Mouse (Mus musculus): ENCODE measurements around the gene Klra3. TPM values are rescaled to one million over a fixed set of nuclear protein-coding genes. Genes with fewer than 3 reads are reported as not detected.
"Not testable (repeated sequence)": the region's sequence is repeated elsewhere in the genome, so short reads cannot be mapped to it uniquely, and the experiment has no call there.

Gene Klra3
- polyA plus RNA-seq (2015; fragmentation: Nextera tagmentation; extraction: Ambion mirVana): not detected in 2 replicates

GRCm38 (mm10) chr6:130337411-130337810, at the start of gene Klra3:
Klra3 (minus strand) TSS chr6:130337574.
- no peaks in the 10 kb centered on the region for H3K36me3 ChIP-seq
- no peak within 1 kb of the TSS for H3K27ac ChIP-seq
- H3K9ac ChIP-seq: no peak within 1 kb of the TSS
- H3K9me3 ChIP-seq: no peaks in the 10 kb centered on the region
- H3K4me3 ChIP-seq (replicated peaks): no peak within 1 kb of the TSS
- no peaks in the 10 kb centered on the region for H3K4me1 ChIP-seq (replicated peaks)
- H3K27me3 ChIP-seq (replicated peaks): no peaks in the 10 kb centered on the region
- no peak for ATAC-seq
- 83% methylated on average over 8 of the region's 8 CpGs for WGBS
- H3K4me2 ChIP-seq (replicated peaks): no peak within 1 kb of the TSS

DNA sequence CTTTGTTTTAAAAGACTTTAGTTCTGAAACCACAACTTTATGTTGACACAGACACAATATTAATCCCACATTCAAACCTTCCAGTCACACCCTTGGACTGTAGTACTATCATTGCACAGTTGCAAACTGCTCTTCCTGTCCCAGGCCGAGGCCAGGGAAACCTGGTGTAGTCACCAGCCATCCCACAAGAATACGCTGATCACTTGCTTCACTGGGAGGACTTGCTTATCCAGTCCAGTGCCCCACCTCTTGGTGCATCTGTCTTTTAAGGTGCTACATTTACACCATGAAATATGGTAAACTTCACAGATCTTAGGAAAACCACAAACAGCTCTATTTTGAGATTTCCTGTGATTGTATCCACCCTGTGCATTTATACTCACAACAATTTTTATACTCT, 49.4 kb upstream of the Klra3 start, which contains the start of gene Klra1:
Klra1 (minus strand) TSS at position 125 of the 400 bp plus-strand sequence.
- no peak within 1 kb of the TSS for H3K4me3 ChIP-seq (replicated peaks)
- 81% methylated on average over 2 of the region's 2 CpGs for WGBS
- no peak for ATAC-seq

DNA sequence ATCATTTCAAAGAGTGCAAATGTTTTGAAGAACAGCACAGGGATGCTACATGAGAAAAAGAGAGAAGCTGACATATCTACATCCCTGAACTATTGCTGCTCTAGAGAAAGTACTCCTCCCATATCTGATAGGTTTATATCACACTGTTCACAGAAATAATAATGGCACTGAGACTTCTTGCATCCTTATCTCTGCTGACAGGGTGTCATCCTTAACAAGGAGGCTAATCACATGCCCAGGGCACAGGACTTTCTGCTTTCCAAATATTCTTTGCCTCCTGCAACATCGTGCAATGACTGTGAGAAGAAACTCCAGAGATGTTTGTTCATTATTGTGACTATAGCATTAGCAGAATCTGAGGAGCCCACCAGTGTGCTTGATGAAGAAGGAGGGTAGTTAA, 48.4 kb upstream of the Klra3 start:
- H3K9me3 ChIP-seq: no peaks in the 10 kb centered on the region
- no peak for ATAC-seq
- H3K36me3 ChIP-seq: no peaks in the 10 kb centered on the region
- no peaks in the 10 kb centered on the region for H3K27me3 ChIP-seq (replicated peaks)
- no peaks in the 10 kb centered on the region for H3K4me1 ChIP-seq (replicated peaks)
- H3K9ac ChIP-seq: no peak overlapping the region
- H3K4me2 ChIP-seq (replicated peaks): no peak overlapping the region
- H3K4me3 ChIP-seq (replicated peaks): no peak overlapping the region
- 62% methylated on average over 1 of the region's 1 CpGs for WGBS
- H3K27ac ChIP-seq: no peak overlapping the region

More for the DNA sequence above, 49.4 kb upstream of the Klra3 start, which contains the start of gene Klra1:
- Histone ChIP-seq H3K9me3 (no peaks in the 10 kb centered on the region), H3K27me3 (replicated peaks) (no peaks in the 10 kb centered on the region), H3K36me3 (no peaks in the 10 kb centered on the region), H3K9ac (no peak within 1 kb of the TSS), H3K4me1 (replicated peaks) (no peaks in the 10 kb centered on the region), H3K4me2 (replicated peaks) (no peak within 1 kb of the TSS), H3K27ac (no peak within 1 kb of the TSS)

DNA sequence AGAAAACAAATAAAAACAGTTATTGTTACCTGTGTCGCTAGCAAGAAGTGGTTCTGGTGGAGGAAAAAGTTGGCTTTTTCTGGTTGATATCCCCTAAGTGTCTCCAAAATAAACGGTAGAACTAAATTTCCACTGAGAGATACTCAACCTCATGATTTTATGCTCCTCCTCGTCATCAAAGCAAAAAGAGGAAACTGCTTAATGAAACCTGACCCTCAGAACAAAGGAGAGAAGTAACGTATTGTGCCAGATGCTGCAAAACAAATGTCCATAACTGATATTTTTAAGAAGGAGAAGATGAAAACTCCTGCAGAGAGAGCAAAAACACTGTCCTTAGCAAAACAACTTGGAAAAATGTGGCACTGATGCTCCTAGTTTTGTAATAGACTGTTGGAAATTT, 45.0 kb upstream of the Klra3 start:
- Histone ChIP-seq H3K4me1 (replicated peaks) (no peaks in the 10 kb centered on the region), H3K9ac (no peak overlapping the region), H3K27me3 (replicated peaks) (no peaks in the 10 kb centered on the region), H3K4me2 (replicated peaks) (no peak overlapping the region), H3K9me3 (no peaks in the 10 kb centered on the region), H3K36me3 (no peaks in the 10 kb centered on the region), H3K27ac (no peak overlapping the region), H3K4me3 (replicated peaks) (no peak overlapping the region)
- WGBS: 79% methylated on average over 4 of the region's 4 CpGs
- ATAC-seq: no peak

- not testable (repeated sequence) for H3K27me3 ChIP-seq (replicated peaks); H3K9me3 ChIP-seq
- 34% methylated on average over 1 of the region's 1 CpGs for WGBS
Observed at GRCm38 (mm10) chr6:130345381-130345780, 8.0 kb upstream of the Klra3 start.

DNA sequence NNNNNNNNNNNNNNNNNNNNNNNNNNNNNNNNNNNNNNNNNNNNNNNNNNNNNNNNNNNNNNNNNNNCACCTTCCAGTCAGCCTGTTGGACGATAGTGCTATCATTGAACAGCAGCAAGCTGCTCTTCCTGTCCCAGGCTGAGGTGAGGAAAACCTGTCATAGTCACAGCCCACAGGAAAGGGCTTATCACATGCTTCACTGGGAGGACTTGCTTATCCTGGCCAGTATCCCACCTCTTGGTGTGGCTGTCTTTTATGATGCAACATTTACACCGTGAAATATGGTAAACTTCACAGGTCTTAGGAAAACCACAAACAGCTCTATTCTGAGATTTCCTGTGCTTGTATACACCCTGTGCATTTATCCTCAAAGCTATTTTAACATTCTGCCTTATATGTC, 4.6 kb upstream of the Klra3 start:
- not testable (repeated sequence) for ATAC-seq

More at GRCm38 (mm10) chr6:130345381-130345780, 8.0 kb upstream of the Klra3 start:
- H3K4me3 ChIP-seq (replicated peaks); H3K27ac ChIP-seq; ATAC-seq; H3K4me1 ChIP-seq (replicated peaks); H3K4me2 ChIP-seq (replicated peaks); H3K9ac ChIP-seq; H3K36me3 ChIP-seq: not testable (repeated sequence)

GRCm38 (mm10) chr6:130287984-130288649, 49.3 kb downstream of the Klra3 start:
- H3K4me2 ChIP-seq (replicated peaks): no peak overlapping the region
- no peaks in the 10 kb centered on the region for H3K9me3 ChIP-seq
- H3K27me3 ChIP-seq (replicated peaks): no peaks in the 10 kb centered on the region
- H3K27ac ChIP-seq: no peak overlapping the region
- no peak overlapping the region for H3K4me3 ChIP-seq (replicated peaks)
- no peaks in the 10 kb centered on the region for H3K4me1 ChIP-seq (replicated peaks)
- no peak for ATAC-seq
- H3K9ac ChIP-seq: no peak overlapping the region
- no peaks in the 10 kb centered on the region for H3K36me3 ChIP-seq

More for the DNA sequence above, 4.6 kb upstream of the Klra3 start:
- not testable (repeated sequence) for H3K4me3 ChIP-seq (replicated peaks); H3K27me3 ChIP-seq (replicated peaks); H3K27ac ChIP-seq; H3K36me3 ChIP-seq; H3K9ac ChIP-seq; H3K4me2 ChIP-seq (replicated peaks); H3K9me3 ChIP-seq; H3K4me1 ChIP-seq (replicated peaks)
- WGBS: 89% methylated on average over 2 of the region's 2 CpGs

DNA sequence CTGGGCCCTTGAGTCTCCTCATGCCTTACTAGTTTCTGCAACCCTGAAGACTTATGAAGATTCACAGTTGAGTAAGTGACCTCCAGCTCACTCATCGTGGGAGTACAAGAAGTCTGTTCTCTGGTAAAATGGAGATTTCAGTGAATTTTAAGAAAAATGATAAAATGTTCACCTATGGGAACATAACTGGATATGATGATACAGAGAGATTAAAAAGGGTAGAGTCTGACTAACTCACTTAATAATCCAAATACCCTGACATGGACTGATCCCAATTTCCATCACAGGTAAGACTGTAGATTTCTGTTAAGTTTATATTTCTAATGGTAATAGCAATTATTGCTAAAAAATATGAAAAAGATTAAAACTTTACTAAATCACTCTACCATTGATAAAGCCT, 55.5 kb downstream of the Klra3 start, which contains the start of gene Klra10:
Klra10 (minus strand) TSS at position 101 of the 400 bp plus-strand sequence.
- WGBS: 86% methylated on average over 1 of the region's 1 CpGs
- H3K4me3 ChIP-seq (replicated peaks): not testable (repeated sequence)

More for the DNA sequence above, 55.5 kb downstream of the Klra3 start, which contains the start of gene Klra10:
- H3K9ac ChIP-seq; H3K4me2 ChIP-seq (replicated peaks); H3K36me3 ChIP-seq; H3K27ac ChIP-seq; ATAC-seq; H3K27me3 ChIP-seq (replicated peaks); H3K9me3 ChIP-seq; H3K4me1 ChIP-seq (replicated peaks): not testable (repeated sequence)

Other genes with a start within 250 kb of the Klra3 start
- gene Klra8, start 207.7 kb downstream of the Klra3 start, polyA plus RNA-seq (2015; fragmentation: Nextera tagmentation; extraction: Ambion mirVana): not detected in 2 replicates
- gene Klra9, start 144.5 kb downstream of the Klra3 start, polyA plus RNA-seq (2015; fragmentation: Nextera tagmentation; extraction: Ambion mirVana): not detected in 2 replicates
- not detected in 2 replicates for gene Klra7, start 104.3 kb downstream of the Klra3 start, polyA plus RNA-seq (2015; fragmentation: Nextera tagmentation; extraction: Ambion mirVana)
- not detected in 2 replicates for gene Klra10, start 55.6 kb downstream of the Klra3 start, polyA plus RNA-seq (2015; fragmentation: Nextera tagmentation; extraction: Ambion mirVana)
- gene Klra1, start 49.3 kb upstream of the Klra3 start, polyA plus RNA-seq (2015; fragmentation: Nextera tagmentation; extraction: Ambion mirVana): not detected in 2 replicates

All from intestine, embryonic 15.5 days (tissue).